Mouse (Mus musculus): ENCODE measurements around the gene Prkaca. TPM values are rescaled to one million over a fixed set of nuclear protein-coding genes. Genes with fewer than 3 reads are reported as not detected.
"Not testable (repeated sequence)": the region's sequence is repeated elsewhere in the genome, so short reads cannot be mapped to it uniquely, and the experiment has no call there.

The Prkaca gene
- polyA plus RNA-seq, 1 experiment from 2014 or later = 175 TPM

- WGBS = 94% methylated on average over 7 of the region's 7 CpGs
Measured at GRCm38 (mm10) chr8:83981533-83981932, 8.7 kb downstream of the Prkaca start.

DNA sequence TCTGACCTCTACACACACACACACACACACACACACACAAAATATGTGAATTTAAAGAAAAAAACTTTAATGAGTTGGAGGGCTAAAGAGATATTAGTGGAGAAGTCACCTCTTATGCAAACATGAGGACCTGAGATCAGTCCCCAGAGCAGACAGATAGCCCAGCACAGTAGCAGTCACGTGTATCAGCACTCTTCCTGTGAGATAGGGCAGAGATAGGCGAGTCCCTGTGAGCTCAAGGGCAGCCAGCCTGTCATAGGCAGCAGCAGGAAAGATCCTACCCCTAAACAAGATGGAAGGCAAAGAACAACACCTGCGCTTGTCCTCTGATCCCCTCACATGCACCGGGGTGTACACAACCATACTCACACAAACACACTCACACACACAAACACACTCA lies 9.7 kb downstream of the Prkaca start:
- Histone ChIP-seq H3K27ac (ENCODE audit: low read depth, low read length) (no peak overlapping the region), H3K36me3 (ENCODE audit: control insufficient read depth, insufficient read depth, low read length) (peaks cover 47% of the 10 kb centered on the region), H3K4me3 (ENCODE audit: low read depth, low read length) (no peak overlapping the region), H3K27me3 (ENCODE audit: control insufficient read depth, insufficient read depth, low read length) (no peaks in the 10 kb centered on the region), H3K4me1 (ENCODE audit: control insufficient read depth, insufficient read depth, low read length) (no peaks in the 10 kb centered on the region), H3K9me3 (ENCODE audit: control insufficient read depth, low read length) (no peaks in the 10 kb centered on the region), H3K4me2 (ENCODE audit: low read depth, low read length) (no peak overlapping the region), H3K9ac (replicated peaks; ENCODE audit: low read depth, low read length) (no peak overlapping the region)
- WGBS = 88% methylated on average over 4 of the region's 4 CpGs
- ATAC-seq (ENCODE audit: low read depth) = no peak

More at GRCm38 (mm10) chr8:83981533-83981932, 8.7 kb downstream of the Prkaca start:
- Histone ChIP-seq H3K4me1 (ENCODE audit: control insufficient read depth, insufficient read depth, low read length) (no peaks in the 10 kb centered on the region), H3K4me3 (ENCODE audit: low read depth, low read length) (no peak overlapping the region), H3K36me3 (ENCODE audit: control insufficient read depth, insufficient read depth, low read length) (peaks cover 42% of the 10 kb centered on the region), H3K9ac (replicated peaks; ENCODE audit: low read depth, low read length) (no peak overlapping the region), H3K4me2 (ENCODE audit: low read depth, low read length) (no peak overlapping the region), H3K27ac (ENCODE audit: low read depth, low read length) (no peak overlapping the region), H3K9me3 (ENCODE audit: control insufficient read depth, low read length) (no peaks in the 10 kb centered on the region), H3K27me3 (ENCODE audit: control insufficient read depth, insufficient read depth, low read length) (no peaks in the 10 kb centered on the region)
- ATAC-seq (ENCODE audit: low read depth) = no peak

- H3K9ac ChIP-seq (replicated peaks; ENCODE audit: low read depth, low read length); ATAC-seq (ENCODE audit: low read depth); H3K9me3 ChIP-seq (ENCODE audit: control insufficient read depth, low read length); H3K4me2 ChIP-seq (ENCODE audit: low read depth, low read length); H3K27me3 ChIP-seq (ENCODE audit: control insufficient read depth, insufficient read depth, low read length); H3K27ac ChIP-seq (ENCODE audit: low read depth, low read length); H3K4me3 ChIP-seq (ENCODE audit: low read depth, low read length); H3K4me1 ChIP-seq (ENCODE audit: control insufficient read depth, insufficient read depth, low read length): not testable (repeated sequence)
- 97% methylated on average over 2 of the region's 2 CpGs for WGBS
- H3K36me3 ChIP-seq (ENCODE audit: control insufficient read depth, insufficient read depth, low read length) = peaks cover 53% of the 10 kb centered on the region
Measured at GRCm38 (mm10) chr8:83983222-83983621, 10.4 kb downstream of the Prkaca start.

- 90% methylated on average over 7 of the region's 7 CpGs for WGBS
- no peaks in the 10 kb centered on the region for H3K9me3 ChIP-seq (ENCODE audit: control insufficient read depth, low read length)
- no peaks in the 10 kb centered on the region for H3K27me3 ChIP-seq (ENCODE audit: control insufficient read depth, insufficient read depth, low read length)
- H3K36me3 ChIP-seq (ENCODE audit: control insufficient read depth, insufficient read depth, low read length) = peaks cover 52% of the 10 kb centered on the region
- no peak overlapping the region for H3K27ac ChIP-seq (ENCODE audit: low read depth, low read length)
- H3K4me2 ChIP-seq (ENCODE audit: low read depth, low read length) = no peak overlapping the region
- H3K9ac ChIP-seq (replicated peaks; ENCODE audit: low read depth, low read length) = no peak overlapping the region
- no peak for ATAC-seq (ENCODE audit: low read depth)
- no peak overlapping the region for H3K4me3 ChIP-seq (ENCODE audit: low read depth, low read length)
- no peaks in the 10 kb centered on the region for H3K4me1 ChIP-seq (ENCODE audit: control insufficient read depth, insufficient read depth, low read length)
Measured at GRCm38 (mm10) chr8:83989243-83989642, 16.4 kb downstream of the Prkaca start.

- Histone ChIP-seq H3K36me3 (ENCODE audit: control insufficient read depth, insufficient read depth, low read length) (peaks cover 44% of the 10 kb centered on the region), H3K27me3 (ENCODE audit: control insufficient read depth, insufficient read depth, low read length) (no peaks in the 10 kb centered on the region)
Measured at GRCm38 (mm10) chr8:83990170-83990569, 17.4 kb downstream of the Prkaca start.

GRCm38 (mm10) chr8:83992488-83992887 lies 19.7 kb downstream of the Prkaca start:
- no peak overlapping the region for H3K9ac ChIP-seq (replicated peaks; ENCODE audit: low read depth, low read length)
- no peaks in the 10 kb centered on the region for H3K9me3 ChIP-seq (ENCODE audit: control insufficient read depth, low read length)
- H3K4me3 ChIP-seq (ENCODE audit: low read depth, low read length) = no peak overlapping the region
- no peaks in the 10 kb centered on the region for H3K27me3 ChIP-seq (ENCODE audit: control insufficient read depth, insufficient read depth, low read length)
- no peak for ATAC-seq (ENCODE audit: low read depth)
- H3K27ac ChIP-seq (ENCODE audit: low read depth, low read length) = no peak overlapping the region
- 95% methylated on average over 2 of the region's 2 CpGs for WGBS
- no peaks in the 10 kb centered on the region for H3K4me1 ChIP-seq (ENCODE audit: control insufficient read depth, insufficient read depth, low read length)
- peaks cover 31% of the 10 kb centered on the region for H3K36me3 ChIP-seq (ENCODE audit: control insufficient read depth, insufficient read depth, low read length)
- H3K4me2 ChIP-seq (ENCODE audit: low read depth, low read length) = no peak overlapping the region

More at GRCm38 (mm10) chr8:83990170-83990569, 17.4 kb downstream of the Prkaca start:
- Histone ChIP-seq H3K4me2 (ENCODE audit: low read depth, low read length) (no peak overlapping the region), H3K27ac (ENCODE audit: low read depth, low read length) (no peak overlapping the region), H3K4me3 (ENCODE audit: low read depth, low read length) (no peak overlapping the region), H3K9me3 (ENCODE audit: control insufficient read depth, low read length) (no peaks in the 10 kb centered on the region), H3K4me1 (ENCODE audit: control insufficient read depth, insufficient read depth, low read length) (no peaks in the 10 kb centered on the region), H3K9ac (replicated peaks; ENCODE audit: low read depth, low read length) (no peak overlapping the region)
- no peak for ATAC-seq (ENCODE audit: low read depth)
- 94% methylated on average over 14 of the region's 14 CpGs for WGBS

- WGBS = 97% methylated on average over 3 of the region's 3 CpGs
- Histone ChIP-seq H3K9ac (replicated peaks; ENCODE audit: low read depth, low read length) (no peak overlapping the region), H3K27me3 (ENCODE audit: control insufficient read depth, insufficient read depth, low read length) (no peaks in the 10 kb centered on the region), H3K4me3 (ENCODE audit: low read depth, low read length) (no peak overlapping the region), H3K4me2 (ENCODE audit: low read depth, low read length) (no peak overlapping the region), H3K36me3 (ENCODE audit: control insufficient read depth, insufficient read depth, low read length) (peaks cover 19% of the 10 kb centered on the region), H3K27ac (ENCODE audit: low read depth, low read length) (no peak overlapping the region), H3K9me3 (ENCODE audit: control insufficient read depth, low read length) (no peaks in the 10 kb centered on the region), H3K4me1 (ENCODE audit: control insufficient read depth, insufficient read depth, low read length) (peaks cover 4% of the 10 kb centered on the region)
- no peak for ATAC-seq (ENCODE audit: low read depth)
Measured at GRCm38 (mm10) chr8:83994030-83994429, 21.2 kb downstream of the Prkaca start.

DNA sequence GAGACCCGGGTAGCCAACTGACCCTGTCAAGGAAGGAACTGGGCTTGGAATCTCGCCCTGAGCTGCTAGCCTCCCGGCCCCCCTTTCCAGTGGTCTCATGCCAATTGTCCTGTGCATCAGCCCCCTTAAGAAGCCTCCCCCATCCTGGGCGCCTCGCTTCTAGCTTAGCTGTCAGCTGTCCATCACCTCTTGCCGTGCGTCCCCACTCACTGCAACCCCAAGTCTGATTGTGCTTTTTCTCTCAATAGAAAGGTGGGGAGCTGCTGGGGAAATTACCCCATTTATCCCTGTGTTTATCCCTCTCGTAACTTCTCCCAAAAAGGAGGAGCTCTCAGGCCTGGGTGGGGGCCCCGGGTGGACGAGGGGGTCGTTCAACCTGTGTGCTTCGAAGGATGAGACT lies 23.2 kb downstream of the Prkaca start:
- no peak for ATAC-seq (ENCODE audit: low read depth)
- H3K9me3 ChIP-seq (ENCODE audit: control insufficient read depth, low read length) = no peaks in the 10 kb centered on the region
- no peak overlapping the region for H3K9ac ChIP-seq (replicated peaks; ENCODE audit: low read depth, low read length)
- peak overlapping the region; percentile 75 for H3K4me3 ChIP-seq (ENCODE audit: low read depth, low read length)
- peak overlapping the region; percentile 72 for H3K4me2 ChIP-seq (ENCODE audit: low read depth, low read length)
- H3K27ac ChIP-seq (ENCODE audit: low read depth, low read length) = no peak overlapping the region
- H3K4me1 ChIP-seq (ENCODE audit: control insufficient read depth, insufficient read depth, low read length) = peaks cover 11% of the 10 kb centered on the region
- 0 out of 2 replicates have a peak, but pooled peaks cover 6% of the 10 kb centered on the region for H3K27me3 ChIP-seq (ENCODE audit: control insufficient read depth, insufficient read depth, low read length)
- H3K36me3 ChIP-seq (ENCODE audit: control insufficient read depth, insufficient read depth, low read length) = peaks cover 22% of the 10 kb centered on the region
- WGBS = 17% methylated on average over 12 of the region's 12 CpGs

GRCm38 (mm10) chr8:83996567-83997505 lies 24.0 kb downstream of the Prkaca start:
- H3K4me1 ChIP-seq (ENCODE audit: control insufficient read depth, insufficient read depth, low read length) = peaks cover 13% of the 10 kb centered on the region
- peak; percentile 72 for ATAC-seq (ENCODE audit: low read depth)
- H3K27ac ChIP-seq (ENCODE audit: low read depth, low read length) = peak overlapping the region; percentile 91
- peak overlapping the region; percentile 75 for H3K4me3 ChIP-seq (ENCODE audit: low read depth, low read length)
- no peaks in the 10 kb centered on the region for H3K9me3 ChIP-seq (ENCODE audit: control insufficient read depth, low read length)
- WGBS = 0% methylated on average over 33 of the region's 103 CpGs
- 0 out of 2 replicates have a peak, but pooled peaks cover 6% of the 10 kb centered on the region for H3K27me3 ChIP-seq (ENCODE audit: control insufficient read depth, insufficient read depth, low read length)
- peaks cover 14% of the 10 kb centered on the region; the same call in 1 of the 2 replicates for H3K36me3 ChIP-seq (ENCODE audit: control insufficient read depth, insufficient read depth, low read length)
- H3K4me2 ChIP-seq (ENCODE audit: low read depth, low read length) = peak overlapping the region; percentile 72
- H3K9ac ChIP-seq (replicated peaks; ENCODE audit: low read depth, low read length) = peak overlapping the region; percentile 85
